Comparison of ENCODE assay signal across 26 mouse cellular contexts in the genomic region with DNA sequence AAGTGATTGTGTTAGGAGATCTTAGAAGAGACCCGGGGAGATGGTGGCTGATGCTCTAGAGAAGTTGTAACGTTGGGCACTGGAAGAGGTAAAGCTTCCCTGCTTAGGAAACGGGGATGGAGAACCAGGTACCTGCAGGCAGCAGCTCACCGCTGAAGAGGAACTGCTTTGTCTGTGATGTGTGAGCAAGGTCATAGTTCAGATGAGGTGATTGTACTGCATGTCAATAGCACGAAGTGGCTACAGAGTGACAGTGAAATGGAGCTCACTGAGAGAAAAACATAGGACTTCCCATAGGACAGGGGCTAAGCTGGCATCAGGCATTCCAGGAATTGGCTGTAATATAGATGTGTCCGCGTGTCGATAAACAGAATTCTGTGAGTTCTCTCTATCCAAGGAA.
DNase-seq lines count a peak whose midpoint lies in the region; ATAC-seq and TF ChIP-seq lines count a peak whose summit lies in the region.
"Had no signal": no experiment of that assay in that cellular context is flagged by ENCODE, and none has a peak within 500 bp of the region (broad histone marks: within the 10 kb centered on the region; RNA-seq: fewer than 3 reads in every experiment).

No protein-coding gene starts in this region.

- 0 out of 2 replicates have a peak overlapping the region, but pooled peaks have one; percentile 9 for H3K27ac ChIP-seq in kidney, adult 2 months (ENCODE audit: insufficient read depth, low read depth, low read length)
- 0 out of 2 replicates have a peak overlapping the region, but pooled peaks have one; percentile 72 for H3K27ac ChIP-seq in kidney, embryonic 15.5 days
- H3K27ac ChIP-seq in kidney, embryonic 16.5 days (ENCODE audit: low read length) = no peak overlapping the region
- peak overlapping the region; percentile 79 for H3K27ac ChIP-seq in CH12.LX (ENCODE audit: insufficient read depth, low read depth)
- H3K27ac ChIP-seq in gastrocnemius, adult 2 months = no peak overlapping the region
- H3K27ac ChIP-seq: embryonic facial prominence, embryonic 13.5 days; forebrain, embryonic 12.5 days; forebrain, embryonic 15.5 days; heart, embryonic 15.5 days; hindbrain, embryonic 14.5 days; hindbrain, postnatal 0 days had no signal

- ATAC-seq in kidney, embryonic 15.5 days (replicated peaks; ENCODE audit: low FRiP score) = no peak
- no peak for ATAC-seq in kidney, embryonic 16.5 days (ENCODE audit: low FRiP score, low TSS enrichment)
- ATAC-seq: forebrain, embryonic 15.5 days; hindbrain, postnatal 0 days; inflammation-experienced regulatory T-cells, adult 6 months; Patski had no signal

- 76% methylated on average over 8 of the region's 8 CpGs for WGBS in kidney, adult 2 months
- 80% methylated on average over 8 of the region's 8 CpGs for WGBS in kidney, embryonic 15.5 days
- WGBS in kidney, embryonic 16.5 days = 78% methylated on average over 8 of the region's 8 CpGs

- peaks cover 24% of the 10 kb centered on the region for H3K79me2 ChIP-seq in CH12.LX (replicated peaks; ENCODE audit: control insufficient read depth, extremely low read depth, insufficient read depth, poor library complexity, severe bottlenecking)

- no peak overlapping the region for H3K4me3 ChIP-seq in kidney, adult 2 months (ENCODE audit: insufficient read depth, low read depth, low read length)
- H3K4me3 ChIP-seq in kidney, embryonic 15.5 days (replicated peaks) = no peak overlapping the region
- no peak overlapping the region for H3K4me3 ChIP-seq in kidney, embryonic 16.5 days (ENCODE audit: low read length)
- H3K4me3 ChIP-seq in CH12.LX (replicated peaks in 1 of 3; ENCODE audit: low read depth in 2 of 3, low read length in 2 of 3, poor library complexity in 1 of 3) = peak overlapping the region in 1 of 3 experiments; percentile 38
- H3K4me3 ChIP-seq in gastrocnemius, adult 2 months = no peak overlapping the region
- H3K4me3 ChIP-seq: embryonic facial prominence, embryonic 13.5 days; erythroblast, embryonic 14.5 days; forebrain, embryonic 12.5 days; forebrain, embryonic 15.5 days; heart, embryonic 12.5 days; heart, embryonic 15.5 days had no signal

- H3K36me3 ChIP-seq in kidney, adult 2 months (ENCODE audit: control insufficient read depth, insufficient read depth, low read length) = no peaks in the 10 kb centered on the region
- H3K36me3 ChIP-seq in kidney, embryonic 15.5 days = no peaks in the 10 kb centered on the region
- no peaks in the 10 kb centered on the region for H3K36me3 ChIP-seq in kidney, embryonic 16.5 days (ENCODE audit: insufficient read depth, low read length)
- H3K36me3 ChIP-seq in CH12.LX (replicated peaks in 1 of 2; ENCODE audit: control insufficient read depth in 1 of 2, insufficient read depth in 1 of 2, low read length in 1 of 2) = peaks cover 0 to 2% of the 10 kb centered on the region in 2 experiments
- H3K36me3 ChIP-seq: embryonic facial prominence, embryonic 13.5 days; forebrain, embryonic 12.5 days; forebrain, embryonic 15.5 days; G1E; heart, embryonic 12.5 days; heart, embryonic 15.5 days had no signal

- intact Hi-C loops in gastrocnemius, adult 2 months (cut with DNase I) = no loop called here

- no peaks in the 10 kb centered on the region for H3K9me3 ChIP-seq in kidney, embryonic 15.5 days (replicated peaks)
- H3K9me3 ChIP-seq in kidney, embryonic 16.5 days (ENCODE audit: low read length) = no peaks in the 10 kb centered on the region
- H3K9me3 ChIP-seq in CH12.LX (replicated peaks; ENCODE audit: low read length) = peaks cover 2% of the 10 kb centered on the region
- H3K9me3 ChIP-seq: embryonic facial prominence, embryonic 13.5 days; forebrain, embryonic 12.5 days; forebrain, embryonic 15.5 days; G1E; heart, embryonic 12.5 days; heart, embryonic 15.5 days had no signal

- no peak for TF ChIP-seq POLR2A in kidney, adult 2 months (IDR thresholded peaks at IDR 0.05; ENCODE audit: low read depth, low read length)
- no peak for TF ChIP-seq POLR2A in CH12.LX (IDR thresholded peaks at IDR 0.05; ENCODE audit: low read depth, low read length)

- in situ Hi-C loops in CH12.LX (cut with MboI; ENCODE audit: low pct_ligation_motif_present, low pct_unique_long_range_greater_than_20kb, low sequenced_read_pairs) = loop anchor here (10.0 kb wide), 1 partner anchor 415 kb away; no protein-coding TSS in a partner anchor

- H3K9ac ChIP-seq in kidney, embryonic 15.5 days = no peak overlapping the region
- no peak overlapping the region for H3K9ac ChIP-seq in kidney, embryonic 16.5 days (replicated peaks; ENCODE audit: low read length)
- no peak overlapping the region; the same call in 1 of the 2 replicates for H3K9ac ChIP-seq in CH12.LX (ENCODE audit: insufficient read depth, low read depth)
- H3K9ac ChIP-seq: embryonic facial prominence, embryonic 13.5 days; forebrain, embryonic 12.5 days; forebrain, embryonic 15.5 days; heart, embryonic 12.5 days; heart, embryonic 15.5 days; hindbrain, embryonic 14.5 days had no signal

- no peak for TF ChIP-seq RAD21 in CH12.LX (IDR thresholded peaks at IDR 0.05; ENCODE audit: low read depth, low read length)

- dilution Hi-C loops in CH12.LX (cut with MboI; ENCODE audit: extremely low pct_ligation_motif_present, extremely low pct_unique_long_range_greater_than_20kb, low sequenced_read_pairs) = no loop called here

- peak; percentile 51 for DNase-seq in kidney, adult 2 months
- no peak for DNase-seq in kidney, postnatal 4 days
- DNase-seq in CH12.LX (ENCODE audit: extremely low read depth) = no peak
- DNase-seq in gastrocnemius, adult 2 months = no peak
- DNase-seq: adrenal gland, postnatal 10 days; adrenal gland, postnatal 36 days; cerebellum, adult 18-20 months; cerebellum, adult 9-10 months; cerebellum, postnatal 14 days; gastrocnemius, postnatal 14 days; heart, adult 18-20 months; heart, postnatal 10 days; heart, postnatal 36 days had no signal

- peaks cover 25% of the 10 kb centered on the region; the same call in 1 of the 2 replicates for H3K4me1 ChIP-seq in kidney, adult 2 months (ENCODE audit: control insufficient read depth, insufficient read depth, low read length)
- H3K4me1 ChIP-seq in kidney, embryonic 15.5 days = peaks cover 36% of the 10 kb centered on the region
- peaks cover 37% of the 10 kb centered on the region for H3K4me1 ChIP-seq in kidney, embryonic 16.5 days (ENCODE audit: insufficient read depth, low read length)
- peaks cover 25 to 78% of the 10 kb centered on the region in 2 experiments for H3K4me1 ChIP-seq in CH12.LX (ENCODE audit: control insufficient read depth in 1 of 2, insufficient read depth in 2 of 2)

- H3K4me2 ChIP-seq in kidney, embryonic 15.5 days = no peak overlapping the region
- no peak overlapping the region for H3K4me2 ChIP-seq in kidney, embryonic 16.5 days (replicated peaks; ENCODE audit: low read depth, low read length)
- peak overlapping the region; percentile 89 for H3K4me2 ChIP-seq in CH12.LX (ENCODE audit: insufficient read depth, low read depth, poor library complexity, severe bottlenecking)
- H3K4me2 ChIP-seq: embryonic facial prominence, embryonic 13.5 days; forebrain, embryonic 12.5 days; forebrain, embryonic 15.5 days; heart, embryonic 12.5 days; heart, embryonic 15.5 days; hindbrain, embryonic 14.5 days had no signal

- no peak for TF ChIP-seq EP300 in CH12.LX (IDR thresholded peaks at IDR 0.05; ENCODE audit: low read length)

- no peak for TF ChIP-seq CTCF in kidney, adult 2 months (conservative IDR thresholded peaks at IDR 0.05; ENCODE audit: insufficient read depth, insufficient read length, low read depth, low read length)
- no peak for TF ChIP-seq CTCF in CH12.LX (conservative IDR thresholded peaks at IDR 0.05 in 1 of 2, IDR thresholded peaks at IDR 0.05 in 1 of 2; ENCODE audit: low read depth in 2 of 2, low read length in 2 of 2)
- TF ChIP-seq CTCF in gastrocnemius, adult 2 months (IDR thresholded peaks at IDR 0.05) = no peak

- no peaks in the 10 kb centered on the region for H3K27me3 ChIP-seq in kidney, adult 2 months (replicated peaks; ENCODE audit: control insufficient read depth, insufficient read depth, low read length)
- no peaks in the 10 kb centered on the region for H3K27me3 ChIP-seq in kidney, embryonic 15.5 days
- no peaks in the 10 kb centered on the region for H3K27me3 ChIP-seq in kidney, embryonic 16.5 days (ENCODE audit: insufficient read depth, low read length)
- H3K27me3 ChIP-seq in CH12.LX (replicated peaks) = no peaks in the 10 kb centered on the region
- H3K27me3 ChIP-seq: embryonic facial prominence, embryonic 13.5 days; forebrain, embryonic 12.5 days; forebrain, embryonic 15.5 days; heart, embryonic 12.5 days; heart, embryonic 15.5 days; Patski had no signal

TF ChIP-seq in CH12.LX, 34 proteins besides CTCF, POLR2A, EP300 and RAD21:
- TF ChIP-seq GABPA (IDR thresholded peaks at IDR 0.05; ENCODE audit: insufficient replicate concordance, low read depth, low read length) (no peak), TCF12 (IDR thresholded peaks at IDR 0.05; ENCODE audit: low read depth, low read length) (no peak), SIN3A (IDR thresholded peaks at IDR 0.05; ENCODE audit: low read length) (no peak)

Comparison
In these comparisons a context has a peak if more than half of its experiments do, and no peak if none do; other contexts are left out.
1. H3K27ac ChIP-seq: peak in kidney, adult 2 months (single experiment), kidney, embryonic 15.5 days (single experiment) and CH12.LX (single experiment); none in kidney, embryonic 16.5 days (single experiment) and gastrocnemius, adult 2 months (single experiment).